Mouse (Mus musculus): ENCODE results near the gene Iqgap1. TPM values are rescaled to one million over a fixed set of nuclear protein-coding genes. Genes with fewer than 3 reads are reported as not detected.
A peak's percentile ranks its signal among the peaks of the same experiment; 100 is the strongest.

The Iqgap1 gene
- polyA plus RNA-seq, 1 experiment from 2014 or later: 103 TPM

DNA sequence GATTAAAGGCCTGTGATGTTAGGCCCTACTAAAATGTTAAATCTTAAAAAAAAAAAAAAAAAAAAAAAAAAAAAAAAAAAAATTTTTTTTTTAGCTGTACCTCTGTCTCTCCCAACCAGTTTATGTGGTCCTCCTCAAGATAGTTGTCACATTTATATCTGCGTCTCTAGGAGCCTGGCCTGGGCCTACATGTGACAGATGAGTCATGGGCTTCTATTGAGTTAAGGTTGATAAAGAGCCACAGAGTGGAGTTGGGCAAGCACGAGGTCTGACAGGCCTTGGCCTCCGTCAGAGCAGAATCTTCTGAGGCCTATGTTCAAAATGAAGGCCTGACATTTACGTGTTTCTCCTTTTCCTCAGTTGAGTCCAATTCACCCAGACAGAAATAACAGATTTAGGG lies 12.4 kb downstream of the Iqgap1 start:
- ATAC-seq: no peak
- no peak for TF ChIP-seq CTCF (IDR thresholded peaks at IDR 0.05)
- no peak for DNase-seq (ENCODE audit: low read depth, low spot score)
- POLR2A ChIA-PET: no interaction called here
- in situ Hi-C loops (cut with MboI; ENCODE audit: low pct_unique_long_range_greater_than_20kb): no loop called here
- H3K27me3 ChIP-seq: no peaks in the 10 kb centered on the region
- CTCF ChIA-PET: no interaction called here

DNA sequence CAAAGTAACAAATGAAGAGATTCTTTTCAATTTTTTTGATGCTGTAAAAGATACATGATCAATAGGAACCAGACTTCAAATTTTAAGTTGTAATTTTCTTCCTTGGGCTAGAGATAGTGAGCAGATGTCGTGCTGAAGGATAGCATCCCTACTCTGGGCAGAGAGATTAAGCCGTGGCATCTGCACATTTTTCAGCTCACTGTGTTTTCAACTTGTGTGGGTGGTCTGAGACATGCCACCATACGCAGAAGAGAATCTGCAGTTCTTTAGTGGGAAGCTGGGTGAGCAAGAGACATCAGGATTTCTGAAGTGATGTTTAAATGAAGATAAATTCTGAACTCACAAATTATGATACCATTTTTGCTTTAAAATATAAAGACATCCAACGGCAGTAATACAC lies 19.4 kb downstream of the Iqgap1 start:
- in situ Hi-C loops (cut with MboI; ENCODE audit: low pct_unique_long_range_greater_than_20kb): no loop called here
- POLR2A ChIA-PET: no interaction called here
- ATAC-seq (no peak), DNase-seq (ENCODE audit: low read depth, low spot score) (no peak)
- CTCF ChIA-PET: no interaction called here
- no peaks in the 10 kb centered on the region for H3K27me3 ChIP-seq
- TF ChIP-seq CTCF (IDR thresholded peaks at IDR 0.05): no peak

DNA sequence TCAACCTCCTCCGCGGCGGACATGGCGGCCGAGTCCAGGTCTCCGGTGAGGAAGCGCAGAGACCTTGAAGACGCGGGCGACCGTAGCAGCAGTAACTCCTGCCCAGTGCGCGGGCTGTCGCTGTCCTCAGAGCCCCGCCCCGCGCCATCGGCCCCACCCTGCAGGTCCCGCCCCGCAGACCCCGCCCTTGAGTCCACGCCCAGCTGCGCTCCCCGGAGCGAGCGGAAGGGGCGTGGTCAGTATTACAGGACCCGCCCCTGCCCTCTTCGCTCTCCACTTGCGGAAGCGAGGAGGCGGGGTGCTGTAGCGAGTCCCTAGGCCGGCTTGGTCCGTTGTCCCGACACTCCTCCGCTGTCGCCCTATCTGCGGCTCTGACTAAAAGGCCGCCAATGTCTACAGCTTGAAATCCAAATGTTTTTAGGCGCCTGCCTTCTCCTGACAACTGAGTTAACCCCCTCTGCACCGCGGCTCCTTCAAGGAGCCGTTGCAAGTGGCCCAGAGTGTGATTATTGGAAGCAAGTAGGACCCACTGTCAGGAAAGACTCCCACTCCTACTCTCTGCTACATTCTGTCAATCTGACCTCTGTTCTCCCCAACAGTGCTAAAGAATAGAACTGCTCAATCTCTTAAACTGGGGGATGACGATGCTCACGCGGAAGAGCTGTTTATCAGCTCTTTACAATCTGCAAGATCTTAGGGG lies 22.5 kb downstream of the Iqgap1 start:
- CTCF ChIA-PET: interaction anchor here (1.2 kb wide), 1 partner anchor 77 kb away, joined by 4 read pairs; no protein-coding TSS in a partner anchor
- H3K27me3 ChIP-seq: no peaks in the 10 kb centered on the region
- in situ Hi-C loops (cut with MboI; ENCODE audit: low pct_unique_long_range_greater_than_20kb): loop anchor here (5.0 kb wide), 2 partner anchors 39 to 51 kb away; no protein-coding TSS in a partner anchor
- POLR2A ChIA-PET: interaction anchor here (0.6 to 1.3 kb wide), 6 partner anchors 16 to 62 kb away, joined by 3 to 5 read pairs (median 4); no protein-coding TSS in a partner anchor
- DNase-seq (ENCODE audit: low read depth, low spot score) (peak; percentile 71), ATAC-seq (peak; percentile 97)
- TF ChIP-seq CTCF (IDR thresholded peaks at IDR 0.05): no peak

DNA sequence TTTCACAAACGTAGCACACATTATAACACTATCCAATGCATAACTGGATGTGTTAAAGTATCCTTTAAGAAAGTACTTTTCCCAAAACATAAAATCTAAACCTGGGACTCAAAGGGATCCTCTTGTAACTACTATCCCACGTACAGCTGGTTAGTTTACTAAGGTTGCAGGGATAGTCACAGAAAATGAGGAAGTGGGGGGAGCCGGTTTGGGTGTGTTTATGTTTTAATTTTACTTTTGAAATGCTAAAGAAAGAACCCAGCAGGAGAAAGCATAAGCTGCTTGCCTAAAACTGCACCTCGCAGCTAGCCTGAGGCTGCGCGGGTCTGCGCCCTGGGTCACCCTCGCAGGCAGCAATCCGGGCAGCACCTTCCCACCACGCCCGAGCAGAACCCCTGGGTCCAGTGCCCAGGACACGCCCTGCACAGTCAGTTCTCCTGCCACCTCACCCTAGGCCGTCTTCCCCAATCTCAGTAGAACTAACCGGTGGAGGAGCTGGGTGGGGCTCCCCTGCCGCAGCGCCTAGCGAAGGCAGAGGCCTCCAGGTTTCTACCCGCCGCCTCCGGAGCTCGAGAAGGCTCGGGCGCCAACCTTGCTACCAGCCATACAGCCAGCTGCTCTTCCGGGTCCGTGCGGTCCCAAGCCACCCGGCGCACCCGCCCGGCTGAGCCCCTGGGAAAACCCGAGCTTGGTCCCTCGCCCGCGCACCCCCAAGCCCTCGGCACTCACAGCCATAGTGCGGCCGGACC lies 23.2 kb downstream of the Iqgap1 start:
- CTCF ChIA-PET: interaction anchor here (1.2 to 1.6 kb wide), 4 partner anchors 31 to 76 kb away, joined by 3 to 6 read pairs (median 5); no protein-coding TSS in a partner anchor

DNA sequence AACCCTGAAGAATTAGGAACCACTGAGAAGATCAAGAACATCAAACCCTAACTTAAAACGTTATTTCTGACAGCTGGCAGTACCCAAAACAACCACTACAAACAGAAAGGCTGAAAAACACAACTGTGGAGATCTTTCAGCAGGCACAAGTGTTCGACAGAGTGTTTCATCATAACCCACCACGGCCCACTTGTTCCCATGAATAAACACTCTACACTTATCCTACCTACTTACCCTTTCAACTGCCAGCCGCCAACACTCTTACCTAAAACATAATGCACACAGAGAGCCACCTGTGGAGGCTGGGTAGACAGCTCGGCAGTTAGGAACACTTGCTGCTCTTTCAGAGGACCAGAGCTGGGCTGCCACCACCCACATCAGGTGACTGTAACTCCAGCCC lies 26.5 kb downstream of the Iqgap1 start:
- no peak for TF ChIP-seq CTCF (IDR thresholded peaks at IDR 0.05)
- in situ Hi-C loops (cut with MboI; ENCODE audit: low pct_unique_long_range_greater_than_20kb): no loop called here
- ChIA-PET CTCF (interaction anchor here (1.3 to 1.7 kb wide), 3 partner anchors 9 to 54 kb away, joined by 3 to 4 read pairs (median 3); no protein-coding TSS in a partner anchor), POLR2A (no interaction called here)
- no peak for DNase-seq (ENCODE audit: low read depth, low spot score)
- no peaks in the 10 kb centered on the region for H3K27me3 ChIP-seq
- no peak for ATAC-seq

More for the DNA sequence above, 23.2 kb downstream of the Iqgap1 start:
- H3K27me3 ChIP-seq: no peaks in the 10 kb centered on the region
- POLR2A ChIA-PET: interaction anchor here (0.5 to 1.3 kb wide), 7 partner anchors 18 to 65 kb away, joined by 3 to 6 read pairs (median 4); no protein-coding TSS in a partner anchor
- ATAC-seq: peak; percentile 37
- TF ChIP-seq CTCF (IDR thresholded peaks at IDR 0.05): no peak
- DNase-seq (ENCODE audit: low read depth, low spot score): no peak
- in situ Hi-C loops (cut with MboI; ENCODE audit: low pct_unique_long_range_greater_than_20kb): loop anchor here (5.0 kb wide), 2 partner anchors 40 to 50 kb away; no protein-coding TSS in a partner anchor

DNA sequence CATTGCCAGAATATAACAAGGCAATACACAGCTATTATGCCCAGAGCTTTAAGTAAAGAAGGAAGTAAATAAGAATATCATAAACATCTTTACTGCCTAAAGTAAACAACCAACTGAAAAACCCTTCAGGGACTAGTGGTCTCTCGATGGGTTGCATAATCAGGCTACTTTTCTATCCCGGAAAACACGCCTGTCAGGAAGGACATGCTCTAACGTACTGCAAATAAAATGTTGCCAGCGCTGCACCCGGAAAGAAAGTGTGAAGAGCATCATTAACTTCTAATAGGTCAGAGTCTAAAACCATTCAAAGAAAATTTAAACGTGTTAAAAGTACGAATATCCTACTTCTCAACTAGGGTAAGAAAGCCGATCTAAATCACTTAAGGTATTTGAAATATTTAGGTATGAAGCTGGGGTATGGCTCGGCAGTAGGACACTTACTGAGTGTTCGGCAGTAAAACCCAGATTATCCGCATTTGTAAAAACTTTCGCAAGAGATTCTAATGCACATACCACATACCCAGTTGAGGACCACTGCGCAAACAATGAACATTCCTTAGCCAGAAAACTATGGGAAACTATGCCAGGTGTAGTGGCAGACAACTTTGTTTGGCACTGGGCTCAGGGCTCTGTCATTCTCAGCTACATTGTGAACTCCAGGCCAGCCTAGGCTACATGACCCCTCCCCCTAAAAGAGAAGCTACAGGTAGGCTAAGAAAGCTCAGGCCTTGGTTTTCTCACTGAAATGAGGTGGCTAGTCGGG lies 28.8 kb downstream of the Iqgap1 start:
- ChIA-PET CTCF (interaction anchor here (1.5 kb wide), 2 partner anchors 39 to 61 kb away, joined by 4 to 5 read pairs; no protein-coding TSS in a partner anchor), POLR2A (interaction anchor here (0.6 kb wide), 1 partner anchor 45 kb away, joined by 3 read pairs; no protein-coding TSS in a partner anchor)
- TF ChIP-seq CTCF (IDR thresholded peaks at IDR 0.05): no peak
- no peaks in the 10 kb centered on the region for H3K27me3 ChIP-seq
- in situ Hi-C loops (cut with MboI; ENCODE audit: low pct_unique_long_range_greater_than_20kb): no loop called here
- DNase-seq (ENCODE audit: low read depth, low spot score) (no peak), ATAC-seq (no peak)

DNA sequence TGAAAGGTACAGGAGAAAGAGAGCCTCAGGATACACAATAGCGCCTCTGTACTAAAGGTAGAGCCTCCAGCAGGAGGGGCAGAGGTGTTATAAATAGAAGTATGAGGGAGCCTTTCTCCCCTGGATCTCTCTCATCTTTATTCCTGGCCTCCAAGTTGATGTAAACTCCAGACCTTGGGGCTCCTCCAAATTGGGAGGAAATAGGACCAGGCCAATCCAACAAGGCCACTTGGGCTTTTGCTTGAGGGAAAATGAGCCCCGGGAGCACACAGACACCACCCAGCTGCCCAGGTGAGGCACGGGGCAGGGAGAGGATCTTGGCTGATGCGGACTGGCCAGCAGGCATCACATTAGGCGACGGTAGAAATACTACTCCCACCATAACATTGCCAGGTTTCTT lies 29.5 kb downstream of the Iqgap1 start:
- DNase-seq (ENCODE audit: low read depth, low spot score) (no peak), ATAC-seq (no peak)
- no peak for TF ChIP-seq CTCF (IDR thresholded peaks at IDR 0.05)
- in situ Hi-C loops (cut with MboI; ENCODE audit: low pct_unique_long_range_greater_than_20kb): no loop called here
- ChIA-PET POLR2A (no interaction called here), CTCF (no interaction called here)
- H3K27me3 ChIP-seq: no peaks in the 10 kb centered on the region

DNA sequence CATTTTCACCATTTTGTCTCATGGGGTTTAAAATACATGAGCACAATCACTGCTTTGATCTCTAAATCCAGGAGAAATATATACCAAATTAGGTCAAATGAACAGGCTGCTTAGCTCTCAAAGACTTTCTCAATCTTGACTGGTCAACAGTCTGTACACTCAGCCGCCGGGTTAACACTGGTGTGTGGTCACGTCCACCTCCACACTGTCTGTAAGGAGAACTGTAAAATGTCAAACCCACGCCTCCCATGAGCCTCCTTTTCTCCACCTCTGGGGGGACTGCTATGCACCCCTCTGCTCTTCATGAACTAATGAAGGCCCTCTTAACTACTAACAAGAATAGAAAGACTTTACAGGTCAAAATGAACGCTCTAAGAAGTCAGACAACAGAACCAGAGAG lies 36.2 kb downstream of the Iqgap1 start:
- no peak for DNase-seq (ENCODE audit: low read depth, low spot score)
- TF ChIP-seq CTCF (IDR thresholded peaks at IDR 0.05): no peak
- CTCF ChIA-PET: interaction anchor here (2.3 kb wide), 1 partner anchor 44 kb away, joined by 8 read pairs; no protein-coding TSS in a partner anchor
- ATAC-seq: no peak
- H3K27me3 ChIP-seq: no peaks in the 10 kb centered on the region
- POLR2A ChIA-PET: interaction anchor here (0.9 kb wide), 1 partner anchor 9 kb away, joined by 3 read pairs; no protein-coding TSS in a partner anchor
- in situ Hi-C loops (cut with MboI; ENCODE audit: low pct_unique_long_range_greater_than_20kb): no loop called here

DNA sequence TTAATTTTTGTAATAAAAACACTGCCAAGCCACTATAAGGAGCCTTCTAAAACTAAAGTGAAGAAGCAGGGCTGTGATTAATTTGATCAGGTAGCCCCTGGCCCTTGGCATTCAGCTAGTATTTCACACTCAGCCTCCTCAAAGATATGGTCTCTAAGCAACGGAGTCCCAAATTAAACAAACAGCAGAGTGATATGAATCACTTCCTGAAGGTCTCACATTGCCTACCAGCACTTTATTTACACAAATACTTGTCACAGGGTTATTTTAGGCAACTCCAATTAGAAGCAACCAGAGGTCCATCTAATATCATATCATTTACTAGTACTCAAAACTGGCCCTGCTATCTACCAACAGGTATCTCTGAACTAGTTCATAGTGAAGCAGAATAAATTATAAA lies 36.7 kb downstream of the Iqgap1 start:
- ATAC-seq: no peak
- no peak for TF ChIP-seq CTCF (IDR thresholded peaks at IDR 0.05)
- H3K27me3 ChIP-seq: no peaks in the 10 kb centered on the region
- no peak for DNase-seq (ENCODE audit: low read depth, low spot score)
- ChIA-PET POLR2A (interaction anchor here (0.9 kb wide), 1 partner anchor 9 kb away, joined by 3 read pairs; no protein-coding TSS in a partner anchor), CTCF (interaction anchor here (2.3 kb wide), 1 partner anchor 43 kb away, joined by 8 read pairs; no protein-coding TSS in a partner anchor)
- in situ Hi-C loops (cut with MboI; ENCODE audit: low pct_unique_long_range_greater_than_20kb): no loop called here

DNA sequence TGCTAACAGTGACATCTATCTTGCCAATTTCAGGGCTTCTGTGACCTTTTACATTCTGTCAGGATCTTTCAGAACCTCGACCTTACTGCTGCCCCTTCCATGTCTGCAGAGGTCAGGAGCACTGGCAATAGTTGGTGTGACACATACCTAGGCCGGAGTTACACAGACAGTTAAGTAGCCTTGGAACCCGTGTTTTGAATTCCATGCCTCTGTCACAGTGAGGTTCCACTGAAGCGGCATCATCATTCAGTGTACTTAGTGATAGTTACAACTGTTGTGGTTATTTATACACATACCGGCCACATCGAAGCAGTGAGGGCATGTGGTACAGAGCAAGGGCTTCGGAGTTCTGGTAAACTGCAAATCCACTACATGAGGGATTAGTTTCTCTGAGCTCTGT lies 37.8 kb downstream of the Iqgap1 start:
- in situ Hi-C loops (cut with MboI; ENCODE audit: low pct_unique_long_range_greater_than_20kb): no loop called here
- no peaks in the 10 kb centered on the region for H3K27me3 ChIP-seq
- ATAC-seq (no peak), DNase-seq (ENCODE audit: low read depth, low spot score) (no peak)
- no peak for TF ChIP-seq CTCF (IDR thresholded peaks at IDR 0.05)
- POLR2A ChIA-PET: interaction anchor here (2.7 kb wide), 1 partner anchor 42 kb away, joined by 8 read pairs; no protein-coding TSS in a partner anchor
- CTCF ChIA-PET: interaction anchor here (1.8 to 2.3 kb wide), 2 partner anchors 17 to 42 kb away, joined by 4 to 8 read pairs; no protein-coding TSS in a partner anchor
